Mouse (Mus musculus) midbrain, embryonic 12.5 days (tissue): ENCODE measurements around the gene Krt23. TPM values are rescaled to one million over a fixed set of nuclear protein-coding genes. Genes with fewer than 3 reads are reported as not detected.

ENCODE experiments used
- ATAC-seq: fragments of 200-750 bp; cut with Nextera tagmentation; 2 replicates; pipeline ENCODE4 v1.8.0; 2017; ENCODE audit warnings: low read depth, moderate TSS enrichment, moderate library complexity; ENCODE audit not compliant: low FRiP score
- H3K27ac ChIP-seq: fragments of 300-500 bp; sonication (generic); replicated peaks from 2 replicates; pipeline ENCODE4 v1.5.1; 2016; ENCODE audit warnings: mild to moderate bottlenecking
- H3K27me3 ChIP-seq: fragments of 300-500 bp; sonication (generic); 2 replicates; pipeline ENCODE4 v1.6.1; 2016; ENCODE audit warnings: mild to moderate bottlenecking
- H3K36me3 ChIP-seq: fragments of 300-500 bp; sonication (generic); 2 replicates; pipeline ENCODE4 v1.6.1; 2016
- H3K4me1 ChIP-seq: fragments of 300-500 bp; sonication (generic); 2 replicates; pipeline ENCODE4 v1.6.1; 2016
- H3K4me2 ChIP-seq: fragments of 300-500 bp; sonication (generic); replicated peaks from 2 replicates; pipeline ENCODE4 v1.6.1; 2016; ENCODE audit warnings: mild to moderate bottlenecking, moderate library complexity
- H3K4me3 ChIP-seq: fragments of 300-500 bp; sonication (generic); 2 replicates; pipeline ENCODE4 v1.5.1; 2016; ENCODE audit warnings: mild to moderate bottlenecking
- H3K9ac ChIP-seq: fragments of 300-500 bp; sonication (generic); replicated peaks from 2 replicates; pipeline ENCODE4 v1.6.1; 2016; ENCODE audit warnings: mild to moderate bottlenecking, moderate library complexity
- H3K9me3 ChIP-seq: fragments of 300-500 bp; sonication (generic); 2 replicates; pipeline ENCODE4 v1.6.1; 2016; ENCODE audit warnings: mild to moderate bottlenecking
- WGBS: fragments of 180-500 bp; shearing (Covaris S2); methylation state at CpG from one replicate; pipeline ENCODE4 v1.1.7; 2016; 5-methylcytosine and 5-hydroxymethylcytosine counted together
- polyA plus RNA-seq: library from polyadenylated mRNA; unstranded; fragments of >200 nt; fragmentation: Nextera tagmentation; extraction: Ambion mirVana; gene quantifications from 2 replicates; pipeline ENCODE4 v1.2.1, GENCODE M21; 2016

Gene Krt23
- polyA plus RNA-seq, 1 experiment from 2014 or later: not detected

GRCm38 (mm10) chr11:99473433-99473832 is 19.5 kb downstream of the Krt23 start:
- no peak overlapping the region for H3K4me2 ChIP-seq
- H3K36me3 ChIP-seq: no peaks in the 10 kb centered on the region
- H3K4me1 ChIP-seq: no peaks in the 10 kb centered on the region
- WGBS: 73% methylated on average over 6 of the region's 6 CpGs
- no peaks in the 10 kb centered on the region for H3K9me3 ChIP-seq
- ATAC-seq: no peak
- no peak overlapping the region for H3K9ac ChIP-seq
- H3K27me3 ChIP-seq: no peaks in the 10 kb centered on the region
- no peak overlapping the region for H3K4me3 ChIP-seq
- H3K27ac ChIP-seq: no peak overlapping the region

DNA sequence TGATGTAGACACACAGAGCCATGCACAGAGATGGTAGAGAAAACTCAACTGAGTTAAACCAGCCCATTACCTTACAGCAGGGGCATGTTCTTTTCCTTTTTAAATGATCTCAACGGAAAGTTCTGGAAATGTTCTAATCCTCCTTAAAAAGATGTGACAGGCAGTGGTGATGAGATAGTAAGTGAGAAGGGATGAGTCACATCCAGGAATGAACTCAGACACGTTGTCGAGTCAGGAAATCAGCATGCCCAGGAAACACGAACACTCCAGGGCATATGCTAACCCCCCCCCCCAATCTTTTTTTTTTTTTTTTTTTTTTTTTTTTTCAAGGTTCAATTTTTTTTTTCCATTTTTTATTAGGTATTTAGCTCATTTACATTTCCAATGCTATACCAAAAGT is 20.5 kb downstream of the Krt23 start:
- Histone ChIP-seq H3K4me2 (no peak overlapping the region), H3K27ac (no peak overlapping the region), H3K27me3 (no peaks in the 10 kb centered on the region), H3K36me3 (no peaks in the 10 kb centered on the region), H3K4me1 (no peaks in the 10 kb centered on the region), H3K9me3 (no peaks in the 10 kb centered on the region), H3K4me3 (no peak overlapping the region), H3K9ac (no peak overlapping the region)
- WGBS: 81% methylated on average over 4 of the region's 4 CpGs
- no peak for ATAC-seq

GRCm38 (mm10) chr11:99471946-99472345 is 21.0 kb downstream of the Krt23 start:
- ATAC-seq: no peak
- Histone ChIP-seq H3K9ac (no peak overlapping the region), H3K27me3 (no peaks in the 10 kb centered on the region), H3K9me3 (no peaks in the 10 kb centered on the region), H3K4me3 (no peak overlapping the region), H3K4me1 (no peaks in the 10 kb centered on the region), H3K27ac (no peak overlapping the region), H3K4me2 (no peak overlapping the region), H3K36me3 (no peaks in the 10 kb centered on the region)
- 95% methylated on average over 6 of the region's 6 CpGs for WGBS

- H3K9me3 ChIP-seq: no peaks in the 10 kb centered on the region
- H3K27ac ChIP-seq: no peak overlapping the region
- H3K9ac ChIP-seq: no peak overlapping the region
- H3K4me3 ChIP-seq: no peak overlapping the region
- H3K4me2 ChIP-seq: no peak overlapping the region
- H3K36me3 ChIP-seq: no peaks in the 10 kb centered on the region
- ATAC-seq: no peak
- WGBS: 90% methylated on average over 4 of the region's 4 CpGs
- 0 out of 2 replicates have a peak, but pooled peaks cover 2% of the 10 kb centered on the region for H3K27me3 ChIP-seq
- no peaks in the 10 kb centered on the region for H3K4me1 ChIP-seq
Measured at GRCm38 (mm10) chr11:99469228-99469627, 23.7 kb downstream of the Krt23 start.

GRCm38 (mm10) chr11:99468566-99468965 is 24.4 kb downstream of the Krt23 start:
- Histone ChIP-seq H3K4me1 (no peaks in the 10 kb centered on the region), H3K27ac (no peak overlapping the region), H3K36me3 (no peaks in the 10 kb centered on the region), H3K27me3 (peaks cover 9% of the 10 kb centered on the region; the same call in 1 of the 2 replicates), H3K4me2 (no peak overlapping the region), H3K4me3 (no peak overlapping the region), H3K9ac (no peak overlapping the region), H3K9me3 (no peaks in the 10 kb centered on the region)
- 89% methylated on average over 11 of the region's 11 CpGs for WGBS
- ATAC-seq: no peak

GRCm38 (mm10) chr11:99466316-99466715 is 26.6 kb downstream of the Krt23 start:
- Histone ChIP-seq H3K27me3 (peaks cover 9% of the 10 kb centered on the region; the same call in 1 of the 2 replicates), H3K9me3 (no peaks in the 10 kb centered on the region), H3K9ac (no peak overlapping the region), H3K4me3 (no peak overlapping the region), H3K4me2 (no peak overlapping the region), H3K36me3 (no peaks in the 10 kb centered on the region), H3K27ac (no peak overlapping the region), H3K4me1 (no peaks in the 10 kb centered on the region)
- no peak for ATAC-seq
- 59% methylated on average over 7 of the region's 7 CpGs for WGBS

DNA sequence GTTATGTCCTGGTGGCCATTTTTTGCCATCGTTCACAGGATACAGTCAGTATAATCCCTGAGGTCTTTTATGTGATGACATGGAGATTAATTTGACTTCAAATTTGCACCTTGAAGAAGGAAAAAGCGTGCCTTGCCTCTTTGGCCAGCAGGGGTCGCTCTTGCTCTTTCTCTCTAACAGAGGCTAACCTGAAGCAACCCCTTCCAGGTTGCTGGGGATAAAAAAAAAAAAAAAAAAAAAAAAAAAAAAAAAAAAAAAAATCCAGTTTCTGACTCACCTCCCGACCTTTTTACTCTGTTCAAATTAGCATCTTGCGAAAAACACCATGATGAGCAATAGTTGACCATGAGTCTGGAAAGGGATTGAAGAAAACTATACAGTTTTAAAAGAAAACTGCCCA is 28.1 kb downstream of the Krt23 start:
- Histone ChIP-seq H3K9ac (no peak overlapping the region), H3K36me3 (no peaks in the 10 kb centered on the region), H3K4me1 (no peaks in the 10 kb centered on the region), H3K4me2 (no peak overlapping the region), H3K27me3 (peaks cover 9% of the 10 kb centered on the region; the same call in 1 of the 2 replicates), H3K9me3 (no peaks in the 10 kb centered on the region), H3K27ac (no peak overlapping the region), H3K4me3 (no peak overlapping the region)
- 9% methylated on average over 5 of the region's 5 CpGs for WGBS
- no peak for ATAC-seq

- H3K4me2 ChIP-seq: no peak overlapping the region
- no peaks in the 10 kb centered on the region for H3K36me3 ChIP-seq
- H3K4me1 ChIP-seq: no peaks in the 10 kb centered on the region
- ATAC-seq: no peak
- no peaks in the 10 kb centered on the region for H3K9me3 ChIP-seq
- H3K9ac ChIP-seq: no peak overlapping the region
- 17% methylated on average over 8 of the region's 8 CpGs for WGBS
- peaks cover 9% of the 10 kb centered on the region; the same call in 1 of the 2 replicates for H3K27me3 ChIP-seq
- no peak overlapping the region for H3K27ac ChIP-seq
- no peak overlapping the region for H3K4me3 ChIP-seq
Measured at GRCm38 (mm10) chr11:99463155-99463554, 29.8 kb downstream of the Krt23 start.

GRCm38 (mm10) chr11:99461736-99462135 is 31.2 kb downstream of the Krt23 start:
- Histone ChIP-seq H3K4me1 (no peaks in the 10 kb centered on the region), H3K27ac (no peak overlapping the region), H3K27me3 (peaks cover 9% of the 10 kb centered on the region; the same call in 1 of the 2 replicates), H3K9me3 (no peaks in the 10 kb centered on the region), H3K36me3 (no peaks in the 10 kb centered on the region), H3K9ac (no peak overlapping the region), H3K4me3 (no peak overlapping the region), H3K4me2 (no peak overlapping the region)
- WGBS: 73% methylated on average over 7 of the region's 7 CpGs
- ATAC-seq: no peak

DNA sequence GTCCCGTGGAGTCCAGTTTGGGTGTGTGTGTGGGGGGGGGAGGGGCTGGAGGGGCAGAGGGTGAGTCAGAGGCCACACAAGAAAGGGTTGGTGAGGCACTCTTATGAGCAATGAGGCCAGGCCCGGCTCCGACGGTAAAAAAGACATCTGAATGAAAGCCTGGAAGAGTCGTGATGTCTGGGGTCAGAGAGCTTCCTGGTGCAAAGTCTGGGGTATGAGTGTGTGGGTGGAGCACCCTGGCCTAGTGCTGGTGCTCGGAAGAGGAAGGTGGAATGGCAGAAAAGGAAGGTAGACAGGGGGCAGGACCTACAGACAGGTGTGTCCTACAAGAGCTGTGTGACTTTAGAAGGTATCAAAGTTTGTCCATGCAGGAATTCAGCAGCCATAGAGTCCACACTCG is 34.0 kb downstream of the Krt23 start:
- no peak for ATAC-seq
- Histone ChIP-seq H3K4me2 (no peak overlapping the region), H3K4me3 (no peak overlapping the region), H3K9me3 (no peaks in the 10 kb centered on the region), H3K27ac (no peak overlapping the region), H3K9ac (no peak overlapping the region), H3K36me3 (no peaks in the 10 kb centered on the region), H3K27me3 (peaks cover 3% of the 10 kb centered on the region; the same call in 1 of the 2 replicates), H3K4me1 (no peaks in the 10 kb centered on the region)
- 68% methylated on average over 7 of the region's 7 CpGs for WGBS

GRCm38 (mm10) chr11:99454759-99455158 is 38.2 kb downstream of the Krt23 start:
- Histone ChIP-seq H3K4me3 (no peak overlapping the region), H3K4me1 (no peaks in the 10 kb centered on the region), H3K9me3 (no peaks in the 10 kb centered on the region), H3K36me3 (no peaks in the 10 kb centered on the region), H3K27ac (no peak overlapping the region), H3K4me2 (no peak overlapping the region), H3K9ac (no peak overlapping the region), H3K27me3 (no peaks in the 10 kb centered on the region)
- ATAC-seq: no peak
- 72% methylated on average over 10 of the region's 10 CpGs for WGBS

DNA sequence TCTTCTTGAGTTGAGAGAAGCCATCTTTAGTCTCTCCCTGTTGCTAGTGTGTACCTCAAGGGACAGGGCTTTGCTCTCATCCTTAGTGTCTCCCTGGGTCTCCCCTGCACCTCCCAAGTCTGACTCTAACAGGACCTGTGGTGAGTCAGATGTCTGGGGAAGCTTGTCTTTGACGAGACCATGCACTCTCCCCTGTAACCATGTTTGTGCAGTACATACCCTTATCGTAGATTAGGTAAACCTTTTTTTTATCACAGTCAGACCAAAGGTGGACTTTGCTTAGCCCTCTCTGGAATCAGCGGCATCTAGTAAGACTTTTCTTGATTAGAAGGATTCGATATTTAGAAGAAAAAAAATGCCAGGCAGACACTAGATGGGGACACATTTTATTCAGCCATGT is 38.9 kb downstream of the Krt23 start:
- Histone ChIP-seq H3K4me2 (no peak overlapping the region), H3K9me3 (no peaks in the 10 kb centered on the region), H3K27me3 (no peaks in the 10 kb centered on the region), H3K36me3 (no peaks in the 10 kb centered on the region), H3K27ac (no peak overlapping the region), H3K9ac (no peak overlapping the region), H3K4me1 (no peaks in the 10 kb centered on the region), H3K4me3 (no peak overlapping the region)
- 87% methylated on average over 4 of the region's 4 CpGs for WGBS
- ATAC-seq: no peak

DNA sequence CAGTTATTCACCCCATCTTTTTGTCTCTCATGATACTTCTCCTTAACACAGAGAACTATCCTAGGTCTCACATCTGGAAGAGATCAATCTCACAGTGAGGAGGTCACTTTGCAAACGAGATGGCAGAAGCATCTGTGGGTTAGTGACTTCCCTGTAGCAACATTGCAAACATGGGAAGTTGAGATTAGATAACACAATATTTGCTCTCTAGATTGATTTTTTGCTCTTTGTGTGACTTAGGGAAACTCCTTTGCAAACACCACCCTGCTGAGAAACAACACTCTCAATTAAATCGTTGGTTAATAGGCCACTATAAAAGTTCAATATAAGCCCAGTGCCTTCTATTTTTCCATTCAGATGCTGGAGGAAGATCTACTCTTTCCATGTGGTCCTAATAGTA is 44.2 kb downstream of the Krt23 start:
- no peaks in the 10 kb centered on the region for H3K9me3 ChIP-seq
- H3K4me1 ChIP-seq: no peaks in the 10 kb centered on the region
- no peaks in the 10 kb centered on the region for H3K27me3 ChIP-seq
- H3K36me3 ChIP-seq: no peaks in the 10 kb centered on the region
- no peak overlapping the region for H3K4me3 ChIP-seq
- ATAC-seq: no peak
- no peak overlapping the region for H3K4me2 ChIP-seq
- H3K27ac ChIP-seq: no peak overlapping the region
- no peak overlapping the region for H3K9ac ChIP-seq
- WGBS: 64% methylated on average over 2 of the region's 2 CpGs
